Mouse (Mus musculus): Measurements from ENCODE around the gene Hcls1.

Hcls1 gene

DNA sequence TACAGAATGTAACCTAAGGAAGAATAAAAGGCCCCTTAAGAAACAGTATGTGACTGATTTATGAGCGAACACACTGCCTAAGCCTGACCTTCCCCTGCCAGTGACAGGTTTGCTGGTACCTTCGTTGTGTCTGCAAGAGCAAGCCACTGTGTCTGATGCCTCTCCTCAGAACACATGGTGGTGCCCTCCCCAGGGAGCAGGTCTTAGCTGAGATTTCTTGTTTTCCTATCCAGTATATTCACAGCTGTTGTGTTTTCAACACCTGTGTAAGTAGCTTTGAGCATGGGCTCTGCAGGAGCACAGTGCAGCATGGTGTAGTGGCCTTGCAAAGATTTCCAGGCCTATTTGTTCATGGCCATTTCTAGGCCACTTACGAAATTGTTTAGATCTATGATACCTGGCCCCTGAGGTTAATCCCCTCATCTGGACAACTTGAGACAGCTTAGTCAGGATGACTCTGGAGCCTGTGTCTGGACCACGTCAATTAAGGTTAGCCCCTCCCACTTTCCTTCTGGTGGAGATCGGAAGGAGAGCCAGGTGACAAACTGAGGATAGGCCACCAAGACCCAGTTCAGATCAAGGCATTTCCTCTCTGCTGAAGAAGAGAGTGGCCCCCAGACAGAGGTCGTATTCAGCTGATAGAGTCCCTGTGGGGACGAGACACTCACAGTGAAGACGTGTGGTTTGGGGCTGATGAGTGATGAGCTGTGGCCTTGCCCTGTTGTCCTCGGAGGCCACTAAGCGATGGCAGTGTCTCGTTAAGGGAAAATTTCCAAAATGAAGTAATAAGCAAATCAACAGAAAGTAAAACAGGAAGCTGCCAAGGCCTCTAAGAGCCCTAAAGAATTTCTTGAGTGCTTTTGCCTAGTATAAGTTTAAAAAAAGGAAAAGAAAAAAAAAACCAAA, 4.3 kb upstream of the Hcls1 start:
- DNase-seq (ENCODE audit: low spot score in 2 of 2): no peak

GRCm38 (mm10) chr16:36931381-36931780, 3.4 kb upstream of the Hcls1 start:
- DNase-seq (ENCODE audit: low spot score in 2 of 2): no peak

DNA sequence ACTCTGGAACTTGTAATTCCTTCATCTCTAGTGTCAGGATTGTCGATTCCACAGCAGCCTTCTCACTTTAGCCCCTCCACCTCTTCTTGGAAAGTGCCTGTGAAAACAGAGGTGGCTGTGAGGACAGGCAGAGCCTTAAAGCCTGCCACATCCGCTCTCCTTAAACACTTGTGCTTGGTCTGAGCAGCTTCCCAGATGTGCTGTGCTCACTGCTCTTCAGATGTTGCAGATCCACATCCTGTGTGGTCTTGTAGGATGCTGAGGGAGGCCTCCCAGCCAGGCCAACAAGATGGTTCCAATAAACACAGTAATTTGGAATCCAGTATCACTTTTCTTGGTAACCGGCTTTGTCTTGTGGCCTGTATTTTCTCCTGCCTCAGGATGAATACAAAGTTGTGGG, 2.8 kb upstream of the Hcls1 start:
- DNase-seq (ENCODE audit: low spot score in 2 of 2): no peak

- no peak for DNase-seq (ENCODE audit: low spot score in 2 of 2)
Measured at GRCm38 (mm10) chr16:36932546-36932945, 2.2 kb upstream of the Hcls1 start.

DNA sequence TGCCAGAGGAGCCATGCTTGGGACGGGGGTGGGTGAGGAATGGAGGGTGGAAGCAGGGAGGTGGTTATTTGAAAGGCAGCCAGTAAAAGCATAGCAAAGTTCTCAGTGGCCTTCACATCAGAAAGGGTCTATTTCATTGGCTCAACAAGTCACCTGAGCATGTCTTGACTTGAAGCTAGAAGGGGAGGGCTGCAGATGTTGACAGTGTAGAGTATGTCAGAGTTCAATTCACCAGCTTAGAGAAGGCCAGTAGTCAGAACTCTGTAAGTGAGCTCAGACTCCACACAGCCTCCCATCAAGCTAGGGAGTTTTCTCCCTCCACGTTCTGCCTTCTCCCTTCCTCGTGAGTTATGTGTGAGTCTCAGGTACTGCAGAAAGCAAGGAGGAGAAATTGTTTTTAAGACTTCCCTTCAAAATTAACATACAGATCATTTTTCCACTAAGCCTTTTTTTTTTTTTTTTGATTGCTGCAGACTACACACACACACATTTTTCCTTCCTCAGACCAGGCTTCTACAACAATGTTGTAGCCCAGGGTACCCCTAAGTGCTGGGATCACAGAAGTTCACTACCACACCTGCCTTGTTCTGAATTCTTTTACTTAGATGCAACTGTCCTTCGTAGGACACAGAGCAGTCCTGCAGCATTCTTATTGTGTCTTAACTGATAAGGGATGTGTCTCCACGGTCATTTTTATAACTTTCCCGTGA, 497 bp upstream of the Hcls1 start:
- peak in 1 of 2 experiments; percentile 52 for DNase-seq (ENCODE audit: low spot score in 2 of 2)

DNA sequence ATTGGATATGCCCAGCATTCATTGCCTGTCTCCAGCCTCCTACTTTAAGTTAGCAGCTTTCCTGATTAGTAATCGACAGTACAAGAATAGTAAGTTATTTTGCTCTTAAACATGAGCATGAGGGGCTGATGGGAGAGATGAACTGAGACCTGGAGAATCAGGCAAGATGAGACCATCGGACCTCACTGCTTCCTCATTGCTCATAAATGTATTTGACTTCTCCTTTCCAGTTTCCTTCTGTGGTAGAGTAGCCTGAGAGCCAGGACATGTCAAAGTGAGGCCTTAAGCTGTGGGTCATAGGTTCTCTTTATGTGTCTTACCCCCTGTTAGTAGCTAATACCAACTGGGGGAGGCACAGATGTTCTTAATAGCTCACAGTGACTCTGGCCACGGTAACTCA, 1.0 kb downstream of the Hcls1 start:
- peak in 1 of 2 experiments; percentile 28 for DNase-seq (ENCODE audit: low spot score in 2 of 2)

GRCm38 (mm10) chr16:36941137-36941727, 6.4 kb downstream of the Hcls1 start:
- DNase-seq (ENCODE audit: low spot score in 2 of 2): peak; percentile 40 to 61

DNA sequence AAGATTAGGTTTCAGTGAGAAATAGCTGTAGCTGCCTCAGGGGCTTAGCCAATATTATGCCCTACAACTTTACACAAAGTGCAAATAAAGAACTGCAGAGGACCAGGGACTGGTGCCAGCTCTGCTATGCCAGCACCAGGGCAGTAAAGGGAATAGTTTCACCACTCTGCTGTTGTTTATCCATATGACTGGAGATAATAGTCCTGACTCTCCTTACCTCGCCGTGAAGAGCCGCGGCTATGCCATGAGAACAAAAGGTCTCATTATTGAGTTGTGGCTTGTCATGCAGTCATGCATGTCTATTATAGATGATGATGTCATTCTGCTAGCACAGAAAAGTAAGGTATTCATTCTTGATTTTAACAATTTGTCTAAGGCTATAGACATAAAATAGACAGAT, 7.1 kb downstream of the Hcls1 start:
- no peak for DNase-seq (ENCODE audit: low spot score in 2 of 2)

DNA sequence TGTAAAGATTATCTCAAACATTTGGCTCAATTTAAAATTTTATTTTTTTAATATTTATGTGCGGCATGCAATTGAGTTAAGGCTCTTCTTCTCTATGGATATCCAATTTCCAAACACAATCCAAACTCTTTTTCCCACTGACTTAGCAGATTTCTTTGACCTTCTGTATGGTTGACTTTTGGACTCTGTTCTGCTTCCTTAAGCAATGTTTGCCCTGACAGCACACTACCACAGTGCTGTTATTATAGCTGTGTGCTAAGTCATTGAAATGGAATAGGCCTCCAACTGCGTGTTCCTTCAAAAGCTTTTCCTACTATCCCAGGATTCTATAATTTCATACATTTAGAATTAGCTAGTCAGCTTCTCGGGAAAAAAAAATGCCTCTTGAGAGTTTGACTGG, 8.8 kb downstream of the Hcls1 start:
- no peak for DNase-seq (ENCODE audit: low spot score in 2 of 2)

GRCm38 (mm10) chr16:36944895-36945424, 10.2 kb downstream of the Hcls1 start:
- peak; percentile 75 to 82 for DNase-seq (ENCODE audit: low spot score in 2 of 2)

GRCm38 (mm10) chr16:36946459-36947159, 11.8 kb downstream of the Hcls1 start:
- DNase-seq (ENCODE audit: low spot score in 2 of 2): no peak

DNA sequence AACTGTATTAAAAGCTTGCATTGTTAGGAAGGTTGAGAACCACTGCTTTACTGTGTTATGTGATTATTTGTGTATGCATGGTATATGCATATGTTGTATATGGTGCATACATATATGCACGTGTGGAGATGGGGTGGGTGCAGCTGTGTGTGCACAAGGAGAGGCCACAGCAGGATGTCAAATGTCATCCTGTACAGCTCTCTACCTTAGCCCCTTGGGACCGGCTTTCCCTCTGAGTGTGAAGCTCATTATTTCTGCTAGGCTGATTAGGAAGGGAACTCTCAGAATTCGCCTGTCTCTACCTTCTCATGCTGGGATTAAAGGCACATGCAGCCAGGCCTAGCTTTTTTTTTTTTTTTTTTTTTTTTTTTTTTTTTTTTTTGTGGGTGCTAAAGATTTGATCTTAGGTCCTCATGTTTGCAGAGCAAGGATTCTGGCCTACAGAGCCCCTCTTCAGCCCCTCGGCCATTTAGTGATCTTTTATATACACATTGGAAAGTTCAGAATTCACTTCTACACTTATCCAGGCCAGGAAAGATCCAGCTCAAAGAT, 12.9 kb downstream of the Hcls1 start:
- no peak for DNase-seq (ENCODE audit: low spot score in 2 of 2)

- no peak for DNase-seq (ENCODE audit: low spot score in 2 of 2)
Measured at GRCm38 (mm10) chr16:36949614-36950336, 15.0 kb downstream of the Hcls1 start.

- DNase-seq (ENCODE audit: low spot score in 2 of 2): no peak
Measured at GRCm38 (mm10) chr16:36951029-36951428, 16.2 kb downstream of the Hcls1 start.

DNA sequence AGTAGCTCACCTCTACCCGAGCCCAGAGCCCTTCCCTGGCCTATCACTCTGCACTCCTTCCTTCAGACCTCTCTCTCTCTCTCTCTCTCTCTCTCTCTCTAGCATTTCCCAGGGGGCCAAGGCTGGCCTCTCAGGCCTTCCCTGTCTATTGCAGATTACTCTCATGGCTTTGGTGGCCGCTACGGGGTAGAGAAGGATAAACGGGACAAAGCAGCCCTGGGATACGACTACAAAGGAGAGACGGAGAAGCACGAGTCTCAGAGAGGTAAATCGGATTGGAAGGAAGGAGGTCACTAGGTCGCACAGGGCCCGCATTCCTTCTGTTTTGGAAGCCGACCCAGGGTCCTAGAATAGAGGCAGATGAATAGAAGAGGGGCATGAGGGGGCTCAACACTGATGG, 20.3 kb downstream of the Hcls1 start:
- DNase-seq (ENCODE audit: low spot score in 2 of 2): no peak

DNA sequence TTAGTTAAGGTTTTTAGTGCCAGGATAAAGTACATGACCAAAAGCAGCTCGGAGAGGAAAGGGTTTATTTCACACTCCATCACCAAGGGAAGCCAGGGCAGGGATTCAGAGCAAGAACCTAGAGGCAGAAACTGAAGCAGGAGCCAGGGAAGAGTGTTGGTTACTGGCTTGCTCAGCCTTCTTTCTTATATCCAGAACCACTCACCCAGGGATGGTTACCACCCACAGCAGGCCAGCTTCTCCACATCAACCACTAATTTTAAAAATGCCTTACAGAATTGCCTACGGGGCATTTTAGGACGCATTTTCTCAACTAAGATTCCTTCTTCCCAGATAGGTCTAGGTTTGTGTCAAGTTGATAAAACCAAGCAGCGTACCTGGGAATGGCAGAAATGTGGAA, 28.6 kb downstream of the Hcls1 start:
- no peak for DNase-seq (ENCODE audit: low spot score in 2 of 2)

GRCm38 (mm10) chr16:36979127-36979526, 44.3 kb downstream of the Hcls1 start:
- no peak for DNase-seq (ENCODE audit: low spot score in 2 of 2)

- DNase-seq (ENCODE audit: low spot score in 2 of 2): no peak
Measured at GRCm38 (mm10) chr16:36983796-36984195, 49.0 kb downstream of the Hcls1 start.

- DNase-seq (ENCODE audit: low spot score in 2 of 2): peak; percentile 30 to 43
Measured at GRCm38 (mm10) chr16:36985636-36986042, 50.9 kb downstream of the Hcls1 start.

- no peak for DNase-seq (ENCODE audit: low spot score in 2 of 2)
Measured at GRCm38 (mm10) chr16:36987399-36987798, 52.6 kb downstream of the Hcls1 start.

DNA sequence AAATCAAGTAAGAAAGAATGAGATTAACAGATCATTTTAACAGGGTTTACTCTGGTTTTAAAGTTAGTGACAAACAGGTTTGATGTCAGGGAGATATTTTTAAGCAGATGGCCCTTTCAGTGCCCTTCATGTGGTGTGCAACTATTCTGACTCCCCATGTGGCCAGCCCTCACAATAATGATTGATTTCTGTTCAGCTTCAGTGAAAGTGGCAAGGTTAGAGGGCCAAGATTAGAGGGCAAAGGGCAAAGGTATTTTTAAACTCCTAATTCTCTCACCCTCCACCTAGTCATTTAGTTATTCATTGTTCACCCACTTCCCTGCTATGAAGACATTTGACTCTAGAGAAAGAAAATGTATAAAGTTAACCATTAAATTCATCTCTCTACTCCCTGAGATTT, 53.3 kb downstream of the Hcls1 start:
- no peak for DNase-seq (ENCODE audit: low spot score in 2 of 2)
